Mouse (Mus musculus) liver, embryonic 14.5 days (tissue): Measurements from ENCODE around the gene Ifna9. TPM values are rescaled to one million over a fixed set of nuclear protein-coding genes. Genes with fewer than 3 reads are reported as not detected.
"Not testable (repeated sequence)": the region's sequence is repeated elsewhere in the genome, so short reads cannot be mapped to it uniquely, and the experiment has no call there.

Experiments
- ATAC-seq: fragments of 200-750 bp; cut with Nextera tagmentation; 2 replicates; pipeline ENCODE4 v1.8.0; 2017; ENCODE audit warnings: moderate number of reproducible peaks, mild to moderate bottlenecking, moderate library complexity; ENCODE audit not compliant: insufficient read depth
- DNase-seq, 3 experiments: peaks; one replicate each; pipeline ENCODE4 v3.0.0-alpha.2; 2012 to 2013; ENCODE audit warnings: low read depth in 3 of 3, low spot score in 3 of 3
- H3K27ac ChIP-seq: fragments of 300-500 bp; sonication (generic); 2 replicates; pipeline ENCODE4 v1.5.1; 2014; ENCODE audit warnings: moderate library complexity, mild to moderate bottlenecking, control low read depth, inconsistent platforms
- H3K27me3 ChIP-seq: fragments of 300-500 bp; sonication (generic); 2 replicates; pipeline ENCODE4 v1.6.1; 2014; ENCODE audit warnings: mild to moderate bottlenecking, low read length, moderate library complexity; ENCODE audit not compliant: control insufficient read depth, insufficient read depth
- H3K36me3 ChIP-seq: fragments of 300-500 bp; sonication (generic); replicated peaks from 2 replicates; pipeline ENCODE4 v1.6.1; 2014; ENCODE audit warnings: low read depth; ENCODE audit not compliant: control insufficient read depth, insufficient read depth
- H3K4me1 ChIP-seq, 2 experiments: fragments of 200-500 bp in 1 of 2; fragments of 300-500 bp in 1 of 2; sonication (generic) in 1 of 2; replicated peaks; 2 replicates each; pipeline ENCODE4 v1.6.1; 2012 to 2014; ENCODE audit warnings: antibody characterized with exemption in 1 of 2, inconsistent platforms in 1 of 2, low read length in 1 of 2; ENCODE audit not compliant: control insufficient read depth in 2 of 2, insufficient read depth in 2 of 2
- H3K4me2 ChIP-seq: fragments of 300-500 bp; sonication (generic); 2 replicates; pipeline ENCODE4 v1.6.1; 2014; ENCODE audit warnings: low read depth, mild to moderate bottlenecking, control low read depth, moderate library complexity
- H3K4me3 ChIP-seq, 2 experiments: fragments of 200-500 bp in 1 of 2; fragments of 300-500 bp in 1 of 2; sonication (generic) in 1 of 2; 2 replicates each; pipeline ENCODE4 v1.5.1; 2012 to 2014; ENCODE audit warnings: low read depth in 2 of 2, low read length in 2 of 2, mild to moderate bottlenecking in 2 of 2, control low read depth in 1 of 2, inconsistent platforms in 1 of 2, moderate library complexity in 1 of 2; ENCODE audit not compliant: insufficient read depth in 1 of 2
- H3K9ac ChIP-seq: fragments of 300-500 bp; sonication (generic); replicated peaks from 2 replicates; pipeline ENCODE4 v1.6.1; 2014; ENCODE audit warnings: mild to moderate bottlenecking, control low read depth, moderate library complexity
- H3K9me3 ChIP-seq: fragments of 300-500 bp; sonication (generic); 2 replicates; pipeline ENCODE4 v1.6.1; 2016; ENCODE audit warnings: low read length, mixed read lengths; ENCODE audit not compliant: control insufficient read depth
- CTCF ChIP-seq: IDR thresholded peaks from 2 replicates; pipeline ENCODE4 v1.5.1; 2016; ENCODE audit warnings: antibody characterized with exemption, low read depth, control low read depth
- EP300 ChIP-seq: IDR thresholded peaks from 2 replicates; pipeline ENCODE4 v1.6.1; 2016; ENCODE audit warnings: antibody characterized with exemption, low read depth
- WGBS: fragments of 180-500 bp; shearing (Covaris S2); extraction: QIAGEN DNeasy Blood & Tissue Kit; methylation state at CpG from one replicate; pipeline ENCODE4 v1.1.7; 2014; ENCODE audit not compliant: insufficient replicate concordance; 5-methylcytosine and 5-hydroxymethylcytosine counted together
- polyA plus RNA-seq, 2 experiments: library from polyadenylated mRNA; depleted of rRNA in 1 of 2; stranded (reverse) in 1 of 2; unstranded in 1 of 2; fragments of >200 nt; fragmentation: Nextera tagmentation in 1 of 2; extraction: Ambion mirVana in 1 of 2; gene quantifications; 2 replicates each; pipeline versions ENCODE4 v1.2.1 to v1.2.3; 2012 to 2014

The Ifna9 gene
- polyA plus RNA-seq, 2 experiments, result not detected

DNA sequence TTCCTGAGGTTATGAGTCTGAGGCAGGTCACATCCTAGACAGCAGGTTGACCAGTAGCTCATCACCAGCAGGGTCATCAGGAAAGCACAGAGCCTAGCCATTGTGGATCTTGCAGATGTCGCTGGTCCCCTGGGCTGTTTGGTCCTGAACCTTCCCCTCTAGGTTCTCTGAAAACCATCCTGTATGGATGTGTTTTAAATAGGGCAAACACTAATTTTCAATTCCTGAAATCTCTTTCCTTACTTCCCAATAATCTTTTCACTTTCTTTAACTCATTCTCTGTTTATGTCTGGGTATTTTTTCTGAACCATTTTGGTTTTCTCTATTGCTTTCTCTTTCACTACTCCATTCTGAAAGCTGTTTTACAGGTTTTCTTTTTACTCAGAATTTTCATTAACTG lies 20.5 kb downstream of the Ifna9 start, which contains the start of gene Ifna14:
TSS of gene Ifna14 (minus strand) at position 101 of the 400 bp plus-strand sequence.
- no peak for TF ChIP-seq EP300
- H3K4me2 ChIP-seq, result no peak within 1 kb of the TSS
- H3K9me3 ChIP-seq, result no peaks in the 10 kb centered on the region
- no peak within 1 kb of the TSS for H3K9ac ChIP-seq
- no peak within 1 kb of the TSS for H3K27ac ChIP-seq
- no peaks in the 10 kb centered on the region for H3K27me3 ChIP-seq
- no peak within 1 kb of the TSS for H3K4me3 ChIP-seq
- 40% methylated on average over 1 of the region's 1 CpGs for WGBS
- H3K4me1 ChIP-seq, result no peaks in the 10 kb centered on the region
- H3K36me3 ChIP-seq, result no peaks in the 10 kb centered on the region
- no peak for DNase-seq
- ATAC-seq, result no peak

DNA sequence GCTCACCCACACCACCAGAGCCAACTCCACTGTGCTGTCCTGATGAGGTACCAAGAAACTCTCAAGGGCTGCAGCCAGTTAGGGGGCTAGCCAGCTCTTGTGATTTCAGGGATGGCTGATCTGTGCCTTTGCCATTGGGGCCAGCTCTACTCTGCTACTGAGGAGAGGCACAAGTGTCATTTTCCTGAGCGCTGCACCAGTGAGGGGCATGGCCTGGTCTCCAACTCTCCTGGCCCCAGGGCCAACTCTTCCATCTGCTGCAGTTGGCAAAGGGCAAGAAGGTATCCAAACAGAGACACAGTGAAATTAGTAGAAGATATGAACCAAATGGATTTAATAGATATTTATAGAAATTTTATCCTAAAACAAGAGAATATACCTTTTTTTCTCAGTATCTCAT lies 30.4 kb downstream of the Ifna9 start:
- Histone ChIP-seq H3K9ac (no peak overlapping the region), H3K4me3 (no peak overlapping the region), H3K4me2 (no peak overlapping the region), H3K9me3 (no peaks in the 10 kb centered on the region), H3K27ac (no peak overlapping the region), H3K4me1 (no peaks in the 10 kb centered on the region), H3K36me3 (no peaks in the 10 kb centered on the region), H3K27me3 (no peaks in the 10 kb centered on the region)
- no peak for DNase-seq
- ATAC-seq, result no peak
- TF ChIP-seq EP300 (no peak), CTCF (no peak)
- WGBS, result 77% methylated on average over 1 of the region's 1 CpGs

DNA sequence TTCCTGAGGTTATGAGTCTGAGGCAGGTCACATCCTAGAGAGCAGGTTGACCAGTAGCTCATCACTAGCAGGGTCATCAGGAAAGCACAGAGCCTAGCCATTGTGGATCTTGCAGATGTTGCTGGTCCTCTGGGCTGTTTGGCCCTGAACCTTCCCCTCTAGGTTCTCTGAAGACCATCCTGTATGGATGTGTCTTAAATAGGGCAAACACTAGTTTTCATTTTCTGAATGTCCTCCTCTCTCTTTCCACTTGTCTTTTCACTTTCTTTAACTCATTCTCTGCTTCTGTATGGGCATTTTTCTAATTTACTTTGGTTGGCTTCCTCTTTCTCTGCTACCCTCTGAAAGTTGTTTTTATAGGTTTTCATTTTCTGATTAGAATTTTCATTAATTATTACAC lies 34.0 kb downstream of the Ifna9 start, which contains the start of gene Ifna15:
TSS of gene Ifna15 (minus strand) at position 101 of the 400 bp plus-strand sequence.
- H3K4me3 ChIP-seq, H3K9ac ChIP-seq, H3K27me3 ChIP-seq, H3K4me1 ChIP-seq, H3K36me3 ChIP-seq, ATAC-seq, H3K4me2 ChIP-seq, DNase-seq, H3K27ac ChIP-seq, H3K9me3 ChIP-seq: not testable (repeated sequence)

DNA sequence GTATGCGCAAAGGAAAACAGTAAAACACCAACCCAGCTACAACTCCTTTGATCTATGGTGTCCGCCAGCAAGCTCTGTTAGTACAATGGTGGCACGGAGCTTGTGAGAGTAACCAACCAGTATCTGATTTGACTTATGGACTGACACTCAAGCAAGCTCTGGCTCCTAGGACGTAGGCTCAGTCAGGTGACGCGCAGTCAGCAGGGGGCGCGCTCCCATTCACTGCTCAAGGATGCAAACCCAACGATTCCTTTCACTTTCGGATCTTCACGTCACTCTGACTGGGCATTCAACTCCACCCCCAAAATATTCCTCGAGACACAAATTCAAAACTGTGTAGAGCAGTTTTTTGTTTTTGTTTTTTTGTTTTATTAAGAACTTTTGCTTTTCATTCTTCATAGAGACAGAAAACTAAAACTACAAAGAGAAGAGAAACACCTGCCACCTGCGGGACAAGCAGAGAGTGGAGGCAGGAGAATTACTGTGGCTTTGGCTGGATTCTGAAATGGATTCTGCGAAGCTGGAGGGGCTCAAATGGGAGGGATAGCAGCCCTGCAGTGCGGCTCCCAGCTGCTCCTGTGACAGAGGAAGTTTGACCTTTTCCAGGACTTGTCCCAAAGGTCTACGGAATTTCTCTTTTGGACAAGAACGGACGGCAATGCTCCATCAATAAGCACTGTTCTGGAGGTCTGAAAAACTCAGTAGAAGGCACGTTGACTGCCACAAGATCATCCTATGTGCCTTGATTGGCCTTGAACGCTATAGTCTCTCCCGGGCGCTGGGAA lies 41.8 kb downstream of the Ifna9 start:
- H3K4me1 ChIP-seq, result peaks cover 0 to 8% of the 10 kb centered on the region in 2 experiments; a peak in 2 of 4 replicates
- H3K27me3 ChIP-seq, result no peaks in the 10 kb centered on the region
- no peaks in the 10 kb centered on the region for H3K36me3 ChIP-seq
- peak overlapping the region; percentile 47 to 70 for H3K4me3 ChIP-seq
- no peak overlapping the region for H3K27ac ChIP-seq
- no peak for TF ChIP-seq EP300
- TF ChIP-seq CTCF, result peak; percentile 95
- DNase-seq (peak; percentile 75 to 81 (median 76)), ATAC-seq (peak; percentile 96)
- no peaks in the 10 kb centered on the region for H3K9me3 ChIP-seq
- peak overlapping the region; percentile 46 for H3K9ac ChIP-seq
- H3K4me2 ChIP-seq, result peak overlapping the region; percentile 63
- WGBS, result 20% methylated on average over 22 of the region's 22 CpGs

DNA sequence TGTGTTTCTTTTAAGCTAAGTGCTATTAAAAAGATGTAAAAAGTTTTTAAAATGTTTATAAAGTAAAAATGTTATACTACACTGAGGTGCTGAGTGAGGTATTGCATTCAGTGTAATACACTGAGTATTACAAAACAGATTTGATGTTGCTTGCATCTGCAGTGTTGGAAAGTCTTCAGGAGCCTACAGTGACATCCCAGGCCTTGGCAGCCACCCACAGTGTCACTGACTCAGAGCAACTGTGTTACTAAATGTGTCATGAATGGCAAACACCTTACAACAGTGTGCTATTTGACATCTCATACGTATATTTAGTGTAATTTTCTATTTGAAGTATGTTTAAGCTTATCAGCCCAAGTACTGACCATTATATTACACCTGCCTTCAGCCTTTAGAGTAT lies 44.2 kb downstream of the Ifna9 start:
- Histone ChIP-seq H3K27me3 (no peaks in the 10 kb centered on the region; the same call in 1 of the 2 replicates), H3K9ac (no peak overlapping the region), H3K9me3 (no peaks in the 10 kb centered on the region), H3K27ac (no peak overlapping the region), H3K4me3 (no peak overlapping the region), H3K36me3 (no peaks in the 10 kb centered on the region), H3K4me2 (no peak overlapping the region), H3K4me1 (peaks cover 0 to 8% of the 10 kb centered on the region in 2 experiments; a peak in 2 of 4 replicates)
- no peak for ATAC-seq
- WGBS, result 62% methylated on average over 1 of the region's 1 CpGs
- DNase-seq, result no peak
- TF ChIP-seq EP300 (no peak), CTCF (no peak)
